Mouse (Mus musculus) hindbrain, embryonic 13.5 days (tissue): ENCODE data around the gene Bms1. TPM values are rescaled to one million over a fixed set of nuclear protein-coding genes. Genes with fewer than 3 reads are reported as not detected.

Experiments used
- ATAC-seq: fragments of 200-750 bp; cut with Nextera tagmentation; 2 replicates; pipeline ENCODE4 v1.8.0; 2017; ENCODE audit warnings: moderate TSS enrichment; ENCODE audit not compliant: low FRiP score
- H3K27ac ChIP-seq: fragments of 300-500 bp; sonication (generic); 2 replicates; pipeline ENCODE4 v1.5.1; 2015; ENCODE audit warnings: inconsistent platforms, mild to moderate bottlenecking, moderate library complexity
- H3K27me3 ChIP-seq: fragments of 300-500 bp; sonication (generic); 2 replicates; pipeline ENCODE4 v1.6.1; 2015; ENCODE audit warnings: mild to moderate bottlenecking, inconsistent platforms
- H3K36me3 ChIP-seq: fragments of 300-500 bp; sonication (generic); 2 replicates; pipeline ENCODE4 v1.6.1; 2015; ENCODE audit warnings: mild to moderate bottlenecking, inconsistent platforms
- H3K4me1 ChIP-seq: fragments of 300-500 bp; sonication (generic); replicated peaks from 2 replicates; pipeline ENCODE4 v1.6.1; 2015; ENCODE audit warnings: inconsistent platforms
- H3K4me2 ChIP-seq: fragments of 300-500 bp; sonication (generic); 2 replicates; pipeline ENCODE4 v1.6.1; 2015; ENCODE audit warnings: inconsistent platforms, mild to moderate bottlenecking, moderate library complexity
- H3K4me3 ChIP-seq: fragments of 300-500 bp; sonication (generic); 2 replicates; pipeline ENCODE4 v1.5.1; 2015; ENCODE audit warnings: mild to moderate bottlenecking, inconsistent platforms
- H3K9ac ChIP-seq: fragments of 300-500 bp; sonication (generic); 2 replicates; pipeline ENCODE4 v1.6.1; 2015; ENCODE audit warnings: mild to moderate bottlenecking, inconsistent platforms
- H3K9me3 ChIP-seq: fragments of 300-500 bp; sonication (generic); 2 replicates; pipeline ENCODE4 v1.6.1; 2016; ENCODE audit warnings: inconsistent platforms
- WGBS: fragments of 180-500 bp; shearing (Covaris S2); methylation state at CpG from one replicate; pipeline ENCODE4 v1.1.7; 2015; 5-methylcytosine and 5-hydroxymethylcytosine counted together
- polyA plus RNA-seq: library from polyadenylated mRNA; unstranded; fragments of >200 nt; fragmentation: Nextera tagmentation; extraction: Ambion mirVana; gene quantifications from 2 replicates; pipeline ENCODE4 v1.2.1, GENCODE M21; 2015

The Bms1 gene
- polyA plus RNA-seq: 24.9 TPM in 2 replicates

- Histone ChIP-seq H3K9ac (peak within 1 kb of the TSS; percentile 93), H3K4me2 (peak within 1 kb of the TSS; percentile 69), H3K4me1 (peaks cover 14% of the 10 kb centered on the region), H3K9me3 (no peaks in the 10 kb centered on the region), H3K36me3 (peaks cover 30% of the 10 kb centered on the region), H3K4me3 (peak within 1 kb of the TSS; percentile 95), H3K27ac (peak within 1 kb of the TSS; percentile 93), H3K27me3 (no peaks in the 10 kb centered on the region)
- ATAC-seq: peak; percentile 99
- 0% methylated on average over 67 of the region's 67 CpGs for WGBS
Measured at GRCm38 (mm10) chr6:118419050-118419920, at the start of gene Bms1. TSS of gene Bms1 (minus strand) at chr6:118419474.

- WGBS: 79% methylated on average over 15 of the region's 15 CpGs
- H3K4me2 ChIP-seq: no peak overlapping the region
- H3K36me3 ChIP-seq: peaks cover 43% of the 10 kb centered on the region
Measured at GRCm38 (mm10) chr6:118462069-118462705, 42.9 kb upstream of the Bms1 start.

GRCm38 (mm10) chr6:118457726-118458125 lies 38.5 kb upstream of the Bms1 start:
- H3K27ac ChIP-seq: no peak overlapping the region
- no peaks in the 10 kb centered on the region for H3K9me3 ChIP-seq
- H3K9ac ChIP-seq: no peak overlapping the region
- WGBS: 98% methylated on average over 1 of the region's 1 CpGs
- H3K4me3 ChIP-seq: no peak overlapping the region
- H3K4me2 ChIP-seq: no peak overlapping the region
- peaks cover 11% of the 10 kb centered on the region for H3K36me3 ChIP-seq
- no peak for ATAC-seq
- peaks cover 23% of the 10 kb centered on the region for H3K4me1 ChIP-seq
- no peaks in the 10 kb centered on the region for H3K27me3 ChIP-seq

More at GRCm38 (mm10) chr6:118462069-118462705, 42.9 kb upstream of the Bms1 start:
- no peak for ATAC-seq
- Histone ChIP-seq H3K9me3 (no peaks in the 10 kb centered on the region), H3K9ac (no peak overlapping the region), H3K4me3 (no peak overlapping the region), H3K4me1 (no peaks in the 10 kb centered on the region), H3K27ac (no peak overlapping the region), H3K27me3 (no peaks in the 10 kb centered on the region)

GRCm38 (mm10) chr6:118455042-118455631 lies 35.9 kb upstream of the Bms1 start, which contains the start of gene Zfp248:
TSS of gene Zfp248 (minus strand) at chr6:118455528.
- Histone ChIP-seq H3K9me3 (no peaks in the 10 kb centered on the region), H3K4me2 (peak within 1 kb of the TSS; percentile 80), H3K4me1 (peaks cover 24% of the 10 kb centered on the region), H3K4me3 (peak within 1 kb of the TSS; percentile 69), H3K9ac (peak within 1 kb of the TSS; percentile 89), H3K27me3 (no peaks in the 10 kb centered on the region), H3K36me3 (peaks cover 12% of the 10 kb centered on the region), H3K27ac (peak within 1 kb of the TSS; percentile 99)
- under 1% methylated on average over 43 of the region's 43 CpGs for WGBS
- ATAC-seq: peak; percentile 99

- Histone ChIP-seq H3K9me3 (no peaks in the 10 kb centered on the region), H3K27me3 (no peaks in the 10 kb centered on the region), H3K27ac (peak overlapping the region; percentile 99), H3K9ac (peak overlapping the region; percentile 89), H3K36me3 (peaks cover 12% of the 10 kb centered on the region), H3K4me2 (peak overlapping the region; percentile 80), H3K4me1 (peaks cover 24% of the 10 kb centered on the region), H3K4me3 (peak overlapping the region; percentile 69)
- WGBS: 45% methylated on average over 8 of the region's 8 CpGs
- no peak for ATAC-seq
Measured at GRCm38 (mm10) chr6:118454452-118454851, 35.2 kb upstream of the Bms1 start.

DNA sequence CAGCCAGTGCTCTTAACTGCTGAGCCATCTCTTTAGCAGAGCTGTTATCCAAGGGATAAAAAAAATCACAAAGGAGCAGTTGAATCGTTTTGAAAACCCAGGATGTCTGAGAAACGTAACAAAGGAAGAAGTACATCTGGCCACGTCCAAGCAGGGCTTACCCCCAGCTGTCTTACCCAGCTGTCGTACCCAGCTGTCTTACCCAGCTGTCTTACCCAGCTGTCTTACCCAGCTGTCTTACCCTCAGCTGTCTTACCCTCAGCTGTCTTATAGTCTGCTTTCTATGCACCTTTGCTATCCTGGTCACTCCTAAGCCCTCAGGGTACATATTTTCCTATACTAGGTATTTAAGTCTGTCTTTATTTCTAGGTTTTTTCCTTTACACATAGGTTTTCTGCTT lies 12.2 kb upstream of the Bms1 start:
- H3K27me3 ChIP-seq: no peaks in the 10 kb centered on the region
- WGBS: 80% methylated on average over 4 of the region's 4 CpGs
- H3K36me3 ChIP-seq: peaks cover 58% of the 10 kb centered on the region
- H3K4me2 ChIP-seq: no peak overlapping the region
- no peak overlapping the region for H3K27ac ChIP-seq
- no peaks in the 10 kb centered on the region for H3K4me1 ChIP-seq
- H3K9ac ChIP-seq: no peak overlapping the region
- ATAC-seq: no peak
- H3K4me3 ChIP-seq: no peak overlapping the region
- peaks cover 11% of the 10 kb centered on the region; the same call in 1 of the 2 replicates for H3K9me3 ChIP-seq

DNA sequence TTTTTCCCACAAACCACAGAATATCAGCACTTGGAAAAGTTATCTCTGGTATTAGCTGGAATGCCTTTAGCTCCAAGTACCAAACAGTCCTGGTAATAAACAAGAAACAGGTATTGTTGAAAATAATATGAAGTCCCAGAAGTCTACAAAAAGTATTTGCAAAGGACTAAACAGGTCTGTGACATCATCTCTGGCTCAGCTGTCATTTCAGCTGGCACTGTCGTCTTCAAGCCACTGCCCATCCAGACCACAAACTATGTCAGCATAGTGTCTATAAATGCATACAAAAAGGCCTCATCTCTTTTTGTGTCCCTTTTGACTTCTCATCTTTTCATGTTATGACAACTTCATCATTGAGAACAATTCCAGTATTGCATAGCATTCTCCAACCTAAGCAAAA lies 7.4 kb upstream of the Bms1 start:
- Histone ChIP-seq H3K4me1 (no peaks in the 10 kb centered on the region), H3K27me3 (no peaks in the 10 kb centered on the region), H3K4me2 (no peak overlapping the region), H3K36me3 (peaks cover 45% of the 10 kb centered on the region), H3K9ac (no peak overlapping the region), H3K4me3 (no peak overlapping the region), H3K9me3 (peaks cover 11% of the 10 kb centered on the region; the same call in 1 of the 2 replicates), H3K27ac (no peak overlapping the region)
- WGBS: 90% methylated on average over 1 of the region's 1 CpGs
- no peak for ATAC-seq

DNA sequence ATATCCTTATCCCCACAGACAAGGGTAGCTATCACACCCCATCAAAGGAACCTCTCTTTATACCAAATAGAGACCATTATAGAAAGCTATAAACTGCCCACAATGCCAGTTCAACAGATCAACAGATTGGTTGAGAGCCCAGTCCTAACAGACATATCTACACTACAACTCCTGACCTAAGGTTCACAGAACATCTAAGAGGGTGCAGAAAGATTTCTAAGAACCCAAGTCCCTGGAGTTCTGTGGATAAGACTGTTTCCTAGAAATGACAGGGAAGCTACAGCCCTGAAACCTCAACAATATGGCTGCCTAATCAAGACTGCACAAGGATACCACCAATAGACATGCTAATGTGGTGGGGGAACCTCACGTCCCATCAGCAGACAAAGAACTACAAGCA lies 8.8 kb downstream of the Bms1 start:
- Histone ChIP-seq H3K4me2 (no peak overlapping the region), H3K36me3 (peaks cover 84% of the 10 kb centered on the region), H3K9ac (no peak overlapping the region), H3K4me1 (no peaks in the 10 kb centered on the region), H3K9me3 (no peaks in the 10 kb centered on the region), H3K27ac (no peak overlapping the region), H3K4me3 (no peak overlapping the region), H3K27me3 (no peaks in the 10 kb centered on the region)
- 74% methylated on average over 1 of the region's 1 CpGs for WGBS
- ATAC-seq: no peak

DNA sequence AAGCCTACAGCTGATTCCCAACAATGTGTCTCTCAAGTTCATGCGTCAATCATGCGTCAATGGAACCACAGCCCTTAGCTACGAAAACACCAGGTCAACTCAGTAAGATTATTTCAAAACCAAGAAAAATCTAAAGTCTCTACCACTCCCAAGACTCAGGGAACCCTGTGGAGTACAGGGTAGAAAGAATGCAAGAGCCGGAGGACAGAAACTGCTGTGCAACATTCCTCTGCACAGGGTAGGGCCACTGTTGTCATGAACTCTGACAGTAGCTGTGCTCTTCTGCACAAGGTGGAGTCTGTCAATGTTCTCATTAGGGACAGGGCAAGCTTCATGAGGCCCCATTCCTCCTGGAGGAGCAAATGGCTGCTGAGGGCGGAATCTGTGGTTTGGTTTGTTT lies 10.8 kb downstream of the Bms1 start:
- no peak for ATAC-seq
- 94% methylated on average over 5 of the region's 5 CpGs for WGBS
- H3K27ac ChIP-seq: no peak overlapping the region

GRCm38 (mm10) chr6:118406421-118406820 lies 12.9 kb downstream of the Bms1 start:
- no peak overlapping the region for H3K4me2 ChIP-seq
- peaks cover 84% of the 10 kb centered on the region for H3K36me3 ChIP-seq
- no peak overlapping the region for H3K9ac ChIP-seq
- H3K9me3 ChIP-seq: no peaks in the 10 kb centered on the region
- no peak for ATAC-seq
- H3K27me3 ChIP-seq: no peaks in the 10 kb centered on the region
- no peaks in the 10 kb centered on the region for H3K4me1 ChIP-seq
- WGBS: 64% methylated on average over 4 of the region's 4 CpGs
- no peak overlapping the region for H3K27ac ChIP-seq
- H3K4me3 ChIP-seq: no peak overlapping the region

More for the DNA sequence above, 10.8 kb downstream of the Bms1 start:
- Histone ChIP-seq H3K9ac (no peak overlapping the region), H3K36me3 (peaks cover 86% of the 10 kb centered on the region), H3K4me3 (no peak overlapping the region), H3K9me3 (no peaks in the 10 kb centered on the region), H3K27me3 (no peaks in the 10 kb centered on the region), H3K4me1 (no peaks in the 10 kb centered on the region), H3K4me2 (no peak overlapping the region)

GRCm38 (mm10) chr6:118390746-118391145 lies 28.5 kb downstream of the Bms1 start:
- Histone ChIP-seq H3K36me3 (peaks cover 74% of the 10 kb centered on the region), H3K27ac (no peak overlapping the region), H3K27me3 (no peaks in the 10 kb centered on the region), H3K4me1 (no peaks in the 10 kb centered on the region), H3K4me3 (no peak overlapping the region), H3K9ac (no peak overlapping the region), H3K9me3 (no peaks in the 10 kb centered on the region), H3K4me2 (no peak overlapping the region)
- ATAC-seq: no peak

DNA sequence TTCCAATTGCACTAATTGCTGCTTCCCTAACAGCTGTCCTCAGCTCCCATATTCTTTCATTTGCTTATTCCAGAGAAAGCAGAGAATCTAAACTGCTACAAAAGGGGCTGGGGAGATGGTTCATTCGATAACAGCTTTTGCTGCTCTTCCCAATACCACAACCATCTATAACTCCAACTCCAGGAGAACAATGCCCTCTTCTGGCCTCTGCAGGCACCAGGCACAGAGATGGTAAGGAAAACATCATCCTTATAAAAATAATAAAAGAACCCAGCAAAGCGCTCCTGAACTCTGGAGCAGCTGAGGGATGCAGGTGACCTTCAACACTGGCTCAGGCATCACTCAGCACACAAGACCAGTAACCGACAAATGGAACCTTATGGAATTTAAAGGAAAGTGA lies 33.3 kb downstream of the Bms1 start:
- Histone ChIP-seq H3K9me3 (no peaks in the 10 kb centered on the region), H3K27me3 (no peaks in the 10 kb centered on the region), H3K36me3 (peaks cover 63% of the 10 kb centered on the region), H3K4me3 (no peak overlapping the region), H3K4me2 (no peak overlapping the region), H3K27ac (no peak overlapping the region), H3K4me1 (no peaks in the 10 kb centered on the region), H3K9ac (no peak overlapping the region)
- WGBS: 89% methylated on average over 3 of the region's 3 CpGs
- no peak for ATAC-seq
